Mouse (Mus musculus) liver, postnatal 0 days (tissue): ENCODE data around the gene Angptl6.

Experiments
- CTCF ChIP-seq: sonication (generic); IDR thresholded peaks from 2 replicates; pipeline ENCODE4 v1.5.1; 2016; ENCODE audit warnings: antibody characterized with exemption, low read depth
- EP300 ChIP-seq: IDR thresholded peaks from 2 replicates; pipeline ENCODE4 v1.6.1; 2016; ENCODE audit warnings: antibody characterized with exemption, low read depth, mild to moderate bottlenecking

DNA sequence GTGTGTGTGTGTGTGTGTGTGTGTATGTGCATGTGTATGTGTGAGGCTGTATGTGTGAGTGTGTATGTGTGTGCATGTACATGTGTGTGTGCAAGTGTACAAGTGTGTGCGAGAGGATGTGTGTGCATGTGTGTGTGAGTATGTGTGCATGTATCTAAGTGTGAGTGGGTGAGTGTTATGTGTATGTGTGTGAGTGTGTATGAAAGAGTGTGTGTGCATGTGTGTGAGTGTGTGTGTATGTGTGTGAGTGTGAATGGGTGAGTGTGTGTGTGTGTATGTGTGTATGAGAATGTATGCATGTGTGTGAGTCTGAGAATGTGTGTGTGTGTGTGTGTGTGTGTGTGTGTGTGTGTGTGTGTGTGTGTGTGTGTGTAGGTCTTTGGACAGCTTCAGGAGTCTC is 51.4 kb downstream of the Angptl6 start:
- no peak for TF ChIP-seq CTCF
- no peak for TF ChIP-seq EP300
